Comparison of ENCODE assay signal across 8 mouse cellular contexts in genomic region chr4:137486081-137487014, GRCm38 (mm10). TPM values are rescaled to one million over a fixed set of nuclear protein-coding genes. Genes with fewer than 3 reads are reported as not detected.
A peak's percentile ranks its signal among the peaks of the same experiment; 100 is the strongest.
DNase-seq lines count a peak whose midpoint lies in the region; ATAC-seq and TF ChIP-seq lines count a peak whose summit lies in the region.

No protein-coding gene starts in this region.

- intact Hi-C loops in left cerebral cortex, postnatal 25 days (cut with DNase I): no loop called here

- peak overlapping the region; percentile 24 for H3K9ac ChIP-seq in lung, embryonic 14.5 days
- H3K9ac ChIP-seq in embryonic facial prominence, embryonic 15.5 days: no peak overlapping the region
- H3K9ac ChIP-seq in intestine, embryonic 14.5 days (ENCODE audit: low read length): 0 out of 2 replicates have a peak overlapping the region, but pooled peaks have one; percentile 1
- H3K9ac ChIP-seq in neural tube, embryonic 12.5 days: peak overlapping the region; percentile 18; the same call in 1 of the 2 replicates

- no peaks in the 10 kb centered on the region for H3K27me3 ChIP-seq in lung, embryonic 14.5 days (ENCODE audit: insufficient read depth, low read length)
- H3K27me3 ChIP-seq in embryonic facial prominence, embryonic 15.5 days: no peaks in the 10 kb centered on the region
- no peaks in the 10 kb centered on the region for H3K27me3 ChIP-seq in intestine, embryonic 14.5 days (replicated peaks; ENCODE audit: control insufficient read depth, insufficient read depth, low read length)
- H3K27me3 ChIP-seq in neural tube, embryonic 12.5 days (replicated peaks): no peaks in the 10 kb centered on the region

- TF ChIP-seq CTCF in lung, embryonic 14.5 days (IDR thresholded peaks at IDR 0.05; ENCODE audit: low read depth): no peak

- H3K9me3 ChIP-seq in lung, embryonic 14.5 days (ENCODE audit: low read depth, low read length): no peaks in the 10 kb centered on the region
- no peaks in the 10 kb centered on the region for H3K9me3 ChIP-seq in embryonic facial prominence, embryonic 15.5 days (replicated peaks)
- H3K9me3 ChIP-seq in intestine, embryonic 14.5 days (ENCODE audit: control insufficient read depth, low read length): no peaks in the 10 kb centered on the region
- no peaks in the 10 kb centered on the region for H3K9me3 ChIP-seq in neural tube, embryonic 12.5 days

- no peak overlapping the region for H3K4me3 ChIP-seq in lung, embryonic 14.5 days (ENCODE audit: low read depth, low read length)
- H3K4me3 ChIP-seq in embryonic facial prominence, embryonic 15.5 days (replicated peaks): no peak overlapping the region
- no peak overlapping the region for H3K4me3 ChIP-seq in intestine, embryonic 14.5 days (ENCODE audit: low read depth, low read length)
- H3K4me3 ChIP-seq in neural tube, embryonic 12.5 days: no peak overlapping the region

- ATAC-seq in lung, embryonic 14.5 days (ENCODE audit: insufficient read depth): peak; percentile 4; the same call in 1 of the 2 replicates
- ATAC-seq in embryonic facial prominence, embryonic 15.5 days (ENCODE audit: insufficient number of reproducible peaks, low FRiP score, low TSS enrichment, low read depth): no peak
- no peak for ATAC-seq in intestine, embryonic 14.5 days (replicated peaks; ENCODE audit: low FRiP score, low TSS enrichment, low read depth)
- no peak for ATAC-seq in neural tube, embryonic 12.5 days (ENCODE audit: low FRiP score, low read depth)

- no peaks in the 10 kb centered on the region for H3K36me3 ChIP-seq in lung, embryonic 14.5 days (ENCODE audit: insufficient read depth)
- H3K36me3 ChIP-seq in embryonic facial prominence, embryonic 15.5 days: no peaks in the 10 kb centered on the region
- no peaks in the 10 kb centered on the region for H3K36me3 ChIP-seq in intestine, embryonic 14.5 days (ENCODE audit: control insufficient read depth, insufficient read depth, low read length)
- no peaks in the 10 kb centered on the region for H3K36me3 ChIP-seq in neural tube, embryonic 12.5 days

- peak overlapping the region; percentile 92 for H3K27ac ChIP-seq in lung, embryonic 14.5 days (ENCODE audit: low read depth)
- H3K27ac ChIP-seq in embryonic facial prominence, embryonic 15.5 days (replicated peaks): peak overlapping the region; percentile 91
- H3K27ac ChIP-seq in intestine, embryonic 14.5 days (ENCODE audit: low read depth): peak overlapping the region; percentile 96
- no peak overlapping the region for H3K27ac ChIP-seq in neural tube, embryonic 12.5 days

- DNase-seq in lung, embryonic 14.5 days: peak; percentile 82
- no peak for DNase-seq in lung, postnatal 25 days (ENCODE audit: low spot score)
- DNase-seq in intestine, embryonic 14.5 days (ENCODE audit: low spot score): no peak
- no peak for DNase-seq in left cerebral cortex, postnatal 25 days (ENCODE audit: low spot score in 2 of 2)
- no peak for DNase-seq in left cerebral cortex, adult 8-10 months (ENCODE audit: low spot score in 2 of 2)
- DNase-seq in layer of hippocampus, postnatal 25 days (ENCODE audit: extremely low spot score in 1 of 2, low spot score in 1 of 2): no peak

- H3K4me1 ChIP-seq in lung, embryonic 14.5 days (ENCODE audit: insufficient read depth): peaks cover 70% of the 10 kb centered on the region
- H3K4me1 ChIP-seq in embryonic facial prominence, embryonic 15.5 days: peaks cover 82% of the 10 kb centered on the region
- peaks cover 80% of the 10 kb centered on the region for H3K4me1 ChIP-seq in intestine, embryonic 14.5 days (replicated peaks; ENCODE audit: control insufficient read depth, insufficient read depth, low read length)
- H3K4me1 ChIP-seq in neural tube, embryonic 12.5 days: peaks cover 67% of the 10 kb centered on the region

- 22% methylated on average over 20 of the region's 20 CpGs for WGBS in lung, embryonic 14.5 days
- WGBS in embryonic facial prominence, embryonic 15.5 days: 44% methylated on average over 20 of the region's 20 CpGs
- 34% methylated on average over 20 of the region's 20 CpGs for WGBS in intestine, embryonic 14.5 days
- 35% methylated on average over 20 of the region's 20 CpGs for WGBS in neural tube, embryonic 12.5 days

- peak overlapping the region; percentile 25 for H3K4me2 ChIP-seq in lung, embryonic 14.5 days
- no peak overlapping the region for H3K4me2 ChIP-seq in embryonic facial prominence, embryonic 15.5 days (replicated peaks)
- peak overlapping the region; percentile 18 for H3K4me2 ChIP-seq in intestine, embryonic 14.5 days (ENCODE audit: low read length)
- H3K4me2 ChIP-seq in neural tube, embryonic 12.5 days (replicated peaks): peak overlapping the region; percentile 18

RNA-seq across cellular contexts. Expression of gene Hspg2, which starts 17.8 kb away (rescaled TPM):
- polyA plus RNA-seq in lung, embryonic 14.5 days (2014; fragmentation: Nextera tagmentation; extraction: Ambion mirVana): 51.2 and 58.1 TPM in 2 replicates
- 48.5 and 49.1 TPM in 2 replicates for polyA plus RNA-seq in embryonic facial prominence, embryonic 15.5 days (2015; fragmentation: Nextera tagmentation; extraction: Ambion mirVana)
- 44.4 and 49.8 TPM in 2 replicates for polyA plus RNA-seq in intestine, embryonic 14.5 days (2014; fragmentation: Nextera tagmentation; extraction: Ambion mirVana)
- polyA plus RNA-seq in neural tube, embryonic 12.5 days (2016; fragmentation: Nextera tagmentation; extraction: Ambion mirVana): 11.3 and 12.4 TPM in 2 replicates
- 1 to 10 TPM; 6.2 to 6.4 TPM for total RNA-seq in left cerebral cortex, postnatal 25 days (2021)
- 1 to 10 TPM; 4.1 to 6.4 (median 6.0) TPM for total RNA-seq in left cerebral cortex, adult 8-10 months (2022)
- 10 to 100 TPM in 1 of 2 experiments, 1 to 10 TPM in 1; 5.6 to 10.8 TPM for total RNA-seq in layer of hippocampus, postnatal 25 days (2021)

RNA-seq across cellular contexts. Expression of gene 1700013G24Rik, which starts 33.3 kb away (rescaled TPM):
- polyA plus RNA-seq in lung, embryonic 14.5 days (2014; fragmentation: Nextera tagmentation; extraction: Ambion mirVana): not detected in 2 replicates
- not detected in 2 replicates for polyA plus RNA-seq in embryonic facial prominence, embryonic 15.5 days (2015; fragmentation: Nextera tagmentation; extraction: Ambion mirVana)
- polyA plus RNA-seq in intestine, embryonic 14.5 days (2014; fragmentation: Nextera tagmentation; extraction: Ambion mirVana): not detected in 2 replicates
- not detected in 2 replicates for polyA plus RNA-seq in neural tube, embryonic 12.5 days (2016; fragmentation: Nextera tagmentation; extraction: Ambion mirVana)
- not detected for total RNA-seq in left cerebral cortex, postnatal 25 days (2021)
- not detected for total RNA-seq in left cerebral cortex, adult 8-10 months (2022)
- total RNA-seq in layer of hippocampus, postnatal 25 days (2021): not detected

RNA-seq across cellular contexts. Expression of gene Cela3b, which starts 56.0 kb away (rescaled TPM):
- polyA plus RNA-seq in lung, embryonic 14.5 days (2014; fragmentation: Nextera tagmentation; extraction: Ambion mirVana): not detected in 2 replicates
- polyA plus RNA-seq in embryonic facial prominence, embryonic 15.5 days (2015; fragmentation: Nextera tagmentation; extraction: Ambion mirVana): not detected in 2 replicates
- polyA plus RNA-seq in intestine, embryonic 14.5 days (2014; fragmentation: Nextera tagmentation; extraction: Ambion mirVana): 3.8 TPM in 1 of 2 replicates, not detected in the other
- polyA plus RNA-seq in neural tube, embryonic 12.5 days (2016; fragmentation: Nextera tagmentation; extraction: Ambion mirVana): not detected in 2 replicates
- not detected for total RNA-seq in left cerebral cortex, postnatal 25 days (2021)
- not detected for total RNA-seq in left cerebral cortex, adult 8-10 months (2022)
- not detected for total RNA-seq in layer of hippocampus, postnatal 25 days (2021)
